Mouse (Mus musculus) testis, postnatal 14 days (tissue): Measurements from ENCODE around the gene Hs3st2.
"Not testable (repeated sequence)": the region's sequence is repeated elsewhere in the genome, so short reads cannot be mapped to it uniquely, and the experiment has no call there.

Source experiments
- DNase-seq: peaks from one replicate; pipeline ENCODE4 v3.0.0; 2021; ENCODE audit warnings: low spot score

Gene Hs3st2

DNA sequence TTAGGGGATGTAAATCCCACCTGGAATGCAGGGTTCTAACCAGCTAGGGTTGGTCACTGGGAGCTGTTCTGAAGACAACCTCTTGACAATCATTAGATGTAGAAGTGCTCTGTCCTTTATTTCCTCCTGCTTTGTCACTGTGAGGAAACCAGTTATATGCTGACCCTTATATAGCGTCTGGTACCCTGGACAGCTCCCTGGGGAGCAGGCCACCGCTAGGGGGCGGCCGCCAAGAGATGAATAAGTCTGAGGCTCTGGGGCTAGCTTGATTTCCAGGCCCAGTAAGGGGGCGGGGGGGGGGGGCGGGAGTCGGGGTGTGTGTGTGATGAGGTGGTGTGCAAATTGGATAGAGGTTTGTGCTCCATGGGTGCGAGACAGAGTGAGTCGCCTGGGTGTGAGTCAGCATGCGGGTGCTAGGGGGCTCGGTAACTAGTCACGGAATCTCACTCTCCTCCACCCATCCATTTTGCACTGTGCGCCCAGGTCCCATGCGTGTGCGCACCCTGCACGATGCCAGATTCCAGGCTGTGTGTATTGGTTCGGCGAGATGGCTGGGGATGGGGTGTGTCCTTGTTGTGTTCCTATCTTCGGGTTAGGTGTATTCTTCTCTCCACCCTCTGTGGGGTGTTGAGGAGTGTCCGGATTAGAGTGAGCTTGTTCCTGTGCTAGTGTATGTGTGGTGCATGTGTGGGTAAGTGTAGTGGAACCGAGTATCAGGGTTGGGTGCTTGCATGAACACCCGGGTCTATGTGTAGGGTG is at the start of gene Hs3st2:
Hs3st2 (plus strand) TSS at position 635 of the 759 bp plus-strand sequence.
- peak; percentile 46 for DNase-seq

- no peak for DNase-seq
These were observed 43.2 kb upstream of the Hs3st2 start for GRCm38 (mm10) chr7:121348284-121348963.

DNA sequence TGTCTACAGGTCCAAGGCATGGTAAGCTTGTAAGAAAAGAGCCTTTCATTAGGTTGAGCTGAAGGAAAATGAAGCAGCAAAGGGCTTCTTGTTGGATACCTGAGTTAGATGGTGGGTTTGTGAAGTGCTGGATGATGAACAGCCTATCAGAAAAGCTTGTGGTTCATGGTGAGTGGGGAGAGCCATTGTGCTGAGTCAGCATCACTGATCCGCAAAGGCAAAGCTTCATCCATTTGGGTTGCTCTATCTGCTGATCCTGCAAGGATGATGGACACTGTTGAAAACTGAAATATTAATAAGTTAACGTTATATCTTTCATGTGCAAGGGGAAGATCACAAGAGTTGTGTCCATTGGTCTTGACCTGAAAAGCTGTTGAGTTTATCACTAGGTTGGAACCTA is 40.0 kb upstream of the Hs3st2 start:
- no peak for DNase-seq

GRCm38 (mm10) chr7:121361448-121361847 is 30.2 kb upstream of the Hs3st2 start:
- not testable (repeated sequence) for DNase-seq

GRCm38 (mm10) chr7:121365584-121365983 is 26.1 kb upstream of the Hs3st2 start:
- DNase-seq, result no peak

DNA sequence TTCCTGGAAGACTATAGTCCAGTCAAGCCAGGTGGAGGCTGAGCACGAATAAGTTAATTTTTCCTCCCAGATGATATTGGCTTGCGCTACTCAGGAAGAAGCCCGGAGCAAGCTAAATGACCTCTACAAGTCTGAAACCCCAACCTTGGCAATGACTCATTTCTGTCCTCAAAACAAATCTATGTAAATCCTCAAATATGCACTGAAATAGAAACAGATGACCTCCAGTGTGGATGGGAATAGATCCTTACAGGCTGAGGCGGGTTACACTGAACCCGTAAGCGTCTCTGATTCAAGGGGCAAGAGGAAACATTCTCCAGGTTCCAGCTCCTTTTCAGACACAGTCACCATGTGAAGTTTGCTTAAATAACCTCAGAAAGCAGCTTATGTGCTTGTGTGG is 24.5 kb upstream of the Hs3st2 start:
- DNase-seq, result no peak

DNA sequence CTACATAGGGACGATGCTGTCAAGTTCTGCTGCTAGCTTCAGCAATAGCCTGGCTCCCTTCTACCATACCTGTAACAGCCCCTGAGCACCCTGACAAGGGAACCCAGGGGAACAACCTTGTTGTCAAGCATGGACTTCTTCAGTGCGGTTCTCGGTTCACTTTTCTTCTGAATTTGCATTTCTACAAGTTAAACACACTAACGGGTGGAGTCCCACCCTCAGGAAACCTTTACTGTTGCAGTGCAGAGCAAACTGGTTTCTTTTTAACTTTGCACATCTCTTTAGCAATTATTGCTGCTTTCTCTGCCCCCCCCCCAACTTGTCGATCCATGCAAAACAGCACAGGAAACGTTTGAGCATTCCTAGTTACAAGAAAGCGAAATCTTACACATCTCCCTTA is 19.7 kb upstream of the Hs3st2 start:
- DNase-seq, result no peak

GRCm38 (mm10) chr7:121375456-121375855 is 16.2 kb upstream of the Hs3st2 start:
- no peak for DNase-seq

DNA sequence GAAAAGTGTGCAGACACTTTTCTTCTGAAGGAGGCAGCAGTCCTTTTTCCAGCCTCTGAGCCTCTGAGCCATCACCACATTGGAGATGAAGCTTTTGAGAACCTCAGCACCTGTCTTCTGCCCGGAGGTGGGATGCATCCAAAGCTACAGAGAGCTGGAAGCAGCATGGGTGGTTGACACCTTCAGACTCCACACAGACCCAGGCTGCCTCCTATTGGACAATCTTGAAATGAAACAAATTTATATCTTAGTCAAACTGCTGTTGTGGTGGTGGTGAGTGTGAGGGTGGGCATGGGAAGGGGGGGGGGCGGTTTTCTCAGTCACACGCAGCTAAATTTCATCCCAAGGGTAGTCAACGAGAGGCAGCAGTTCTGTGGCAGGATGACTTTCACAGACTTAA is 12.7 kb upstream of the Hs3st2 start:
- no peak for DNase-seq

- DNase-seq, result no peak
These were observed 503 bp downstream of the Hs3st2 start for GRCm38 (mm10) chr7:121391984-121392739.

DNA sequence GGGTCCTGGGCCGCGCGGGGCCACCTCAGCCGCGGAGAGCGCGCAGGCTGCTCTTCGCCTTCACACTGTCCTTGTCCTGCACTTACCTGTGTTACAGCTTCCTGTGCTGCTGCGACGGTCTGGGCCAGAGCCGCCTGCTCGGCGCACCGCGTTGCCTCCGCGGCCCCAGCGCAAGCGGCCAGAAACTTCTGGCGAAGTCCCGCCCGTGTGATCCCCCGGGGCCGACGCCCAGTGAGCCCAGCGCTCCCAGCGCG is 1.0 kb downstream of the Hs3st2 start:
- no peak for DNase-seq

- no peak for DNase-seq
These were observed 2.2 kb downstream of the Hs3st2 start for GRCm38 (mm10) chr7:121393884-121394283.

DNA sequence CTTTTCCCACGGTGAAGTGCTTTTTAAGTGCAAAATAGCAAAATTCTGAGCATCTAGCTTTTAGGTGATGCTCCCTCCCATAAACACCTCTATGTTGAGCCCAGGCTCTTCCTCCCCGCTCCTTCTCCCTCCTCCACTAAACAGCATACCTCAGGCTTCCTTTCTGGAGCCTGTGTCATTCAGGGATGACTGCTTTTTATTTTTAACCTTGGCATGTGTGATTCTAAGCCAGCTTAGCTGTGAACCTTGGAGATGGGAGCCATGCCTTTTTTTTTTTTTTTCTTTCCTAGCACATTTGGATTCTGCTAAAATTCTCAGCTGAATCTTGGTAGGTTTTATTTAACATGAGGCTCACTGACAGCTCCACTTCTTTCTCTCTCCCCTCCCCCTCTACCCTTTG is 3.2 kb downstream of the Hs3st2 start:
- DNase-seq, result no peak

DNA sequence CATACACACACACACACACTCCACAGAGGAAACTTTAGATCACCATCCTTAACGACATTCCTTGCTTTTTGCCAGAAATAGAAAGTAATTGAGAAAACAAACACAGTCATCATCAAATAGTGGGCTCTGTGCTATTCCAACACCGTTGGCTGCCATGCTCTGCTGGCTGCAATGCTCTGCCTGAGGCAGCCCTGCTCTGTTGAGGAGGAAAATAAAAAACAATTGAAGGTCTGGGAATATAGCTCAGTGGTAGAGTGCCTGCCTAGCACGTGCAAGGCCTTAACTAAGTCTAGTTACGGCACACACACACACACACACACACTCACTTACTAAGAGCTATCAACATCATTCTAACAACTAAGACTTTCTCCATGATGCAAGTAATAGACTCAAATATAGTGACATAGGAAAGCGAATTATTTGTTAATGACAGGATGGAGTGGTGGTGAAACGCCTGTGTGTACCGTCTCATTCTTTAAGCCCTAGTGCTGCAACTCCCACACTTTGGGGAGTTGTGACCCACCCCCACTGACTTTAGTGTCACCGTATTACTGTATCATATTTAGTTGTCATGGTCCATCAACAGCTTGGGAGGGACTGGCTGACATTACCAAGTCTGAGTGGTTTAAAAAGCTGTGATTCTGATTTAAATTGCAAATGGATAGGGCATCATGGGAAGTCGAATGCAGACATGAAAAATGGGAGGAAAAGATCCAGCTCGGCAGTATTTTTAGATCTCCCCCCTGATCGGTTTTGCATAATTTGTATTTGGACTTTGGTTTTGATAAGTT is 19.3 kb downstream of the Hs3st2 start:
- no peak for DNase-seq

DNA sequence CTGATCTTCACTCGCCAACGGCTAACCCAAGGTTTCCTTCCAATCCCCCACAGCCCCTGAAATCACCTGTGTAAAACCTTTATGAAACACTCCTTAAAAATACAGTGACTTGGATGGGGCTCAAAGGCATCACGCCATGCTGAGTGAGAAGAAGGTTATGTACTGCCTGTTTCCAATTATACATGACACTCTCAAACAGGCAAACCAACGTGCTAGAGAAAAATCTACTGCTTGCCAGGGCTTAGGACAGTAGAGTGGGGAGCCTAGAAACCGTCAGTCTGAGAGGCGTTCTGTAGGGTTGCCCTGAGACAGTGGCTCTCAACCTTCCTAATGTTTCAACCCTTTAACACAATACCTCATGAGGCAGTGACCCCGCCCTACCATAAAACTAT is 19.8 kb downstream of the Hs3st2 start:
- no peak for DNase-seq

DNA sequence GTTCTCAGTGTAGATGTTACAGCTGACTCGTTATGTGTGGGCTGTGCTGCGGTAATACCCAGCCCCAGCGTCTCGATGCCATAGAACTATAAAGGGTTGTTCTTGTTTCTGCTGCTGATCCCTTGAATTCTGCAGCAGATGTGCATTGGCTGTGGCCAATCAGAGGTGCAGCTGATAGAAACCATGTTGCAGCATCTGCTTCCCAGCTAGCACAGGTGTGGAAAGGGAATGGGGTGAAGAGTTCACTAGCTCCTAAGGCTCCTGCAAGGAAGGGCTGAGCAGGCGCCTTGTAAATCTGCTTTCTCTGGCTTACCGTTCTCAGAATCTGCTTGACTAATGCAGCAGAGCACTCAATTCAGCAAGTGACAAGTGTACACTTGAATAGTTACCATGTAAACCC is 45.2 kb downstream of the Hs3st2 start:
- DNase-seq, result peak; percentile 53

- no peak for DNase-seq
These were observed 49.5 kb downstream of the Hs3st2 start for GRCm38 (mm10) chr7:121441186-121441585.

DNA sequence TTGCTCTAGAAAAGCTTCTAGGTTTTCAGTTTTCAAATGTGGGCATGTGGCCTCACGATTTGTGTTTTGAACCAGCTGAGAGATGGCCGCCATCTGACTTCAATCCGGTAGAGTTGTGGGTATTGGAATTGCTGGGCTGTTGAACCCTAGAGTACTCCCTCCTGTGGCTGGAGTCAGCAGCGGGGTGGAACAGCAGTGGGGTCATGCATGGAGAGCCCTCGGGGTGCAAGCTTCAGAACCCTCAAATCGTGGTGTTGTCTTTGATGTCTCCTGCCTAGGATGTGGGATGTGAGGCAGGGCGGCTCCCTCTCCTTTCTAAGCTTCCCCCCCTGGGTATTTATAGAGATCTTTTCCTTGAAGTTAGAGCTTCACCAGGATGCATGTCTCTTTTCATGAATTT is 52.7 kb downstream of the Hs3st2 start:
- DNase-seq, result no peak

DNA sequence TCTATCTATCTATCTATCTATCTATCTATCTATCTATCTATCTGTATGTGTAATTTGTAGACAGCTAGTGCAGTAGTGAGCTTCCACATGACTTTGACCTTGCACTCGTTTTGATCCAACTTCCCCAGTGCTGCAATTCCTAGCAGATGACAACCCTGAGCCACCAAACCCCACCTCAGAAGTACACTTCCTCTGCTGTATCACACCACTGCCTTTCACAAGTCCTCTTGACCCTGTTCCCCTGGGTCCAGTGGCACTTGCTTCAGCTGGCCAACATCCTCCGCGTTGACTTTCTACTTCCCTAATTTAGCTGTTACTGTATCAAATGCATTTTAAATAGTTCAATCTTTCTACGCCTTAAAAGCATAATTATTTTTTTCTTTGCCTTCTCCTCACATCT is 54.6 kb downstream of the Hs3st2 start:
- DNase-seq, result no peak

- DNase-seq, result no peak
These were observed 59.5 kb downstream of the Hs3st2 start for GRCm38 (mm10) chr7:121450951-121451843.

DNA sequence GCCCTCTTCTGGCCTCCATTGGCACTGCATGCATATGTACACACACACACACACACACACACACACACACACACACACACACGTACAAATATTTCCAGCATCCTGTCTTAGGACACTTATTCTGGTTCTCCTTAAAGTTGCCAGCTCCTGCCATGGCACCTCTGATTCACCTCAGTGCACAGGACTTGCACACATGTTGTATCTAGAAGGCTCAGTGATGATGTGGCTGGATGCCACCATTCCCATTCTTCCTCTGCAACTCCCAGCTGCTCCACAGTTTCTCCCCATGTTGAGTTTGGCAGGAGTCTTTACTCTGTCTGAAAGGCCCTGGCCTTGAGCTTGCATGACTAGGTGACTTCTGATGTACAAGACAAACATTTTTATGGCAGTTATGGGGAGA is 65.1 kb downstream of the Hs3st2 start:
- DNase-seq, result no peak
